Mouse (Mus musculus) layer of hippocampus, postnatal 25 days (tissue): ENCODE data around the gene Tprn. TPM values are rescaled to one million over a fixed set of nuclear protein-coding genes. Genes with fewer than 3 reads are reported as not detected.

ENCODE experiments used
- total RNA-seq, 2 experiments: library from RNA; stranded (reverse); gene quantifications; 2 replicates each; pipeline ENCODE4 v1.2.3; 2021

Tprn gene
- total RNA-seq, 2 experiments from 2014 or later, result 27.0 to 29.4 TPM

Other genes with a start within 250 kb of the Tprn start
- 100 to 1,000 TPM; 985 to 995 TPM for gene Nsmf, start 208.3 kb upstream of the Tprn start, total RNA-seq
- not detected for gene Entpd8, start 182.3 kb upstream of the Tprn start, total RNA-seq
- not detected for gene Noxa1, start 167.5 kb upstream of the Tprn start, total RNA-seq
- 10 to 100 TPM; 27.5 to 35.7 TPM for gene Nrarp, start 81.9 kb upstream of the Tprn start, total RNA-seq
- 1 to 10 TPM; 1.5 TPM for gene Tor4a, start 65.7 kb upstream of the Tprn start, total RNA-seq
- 10 to 100 TPM; 55.8 to 58.9 TPM for gene Nelfb, start 51.1 kb upstream of the Tprn start, total RNA-seq
- under 1 TPM in 1 of 2 experiments, not detected in 1; 0.32 TPM for gene Stpg3, start 48.0 kb upstream of the Tprn start, total RNA-seq
- gene Fam166a, start 43.9 kb upstream of the Tprn start, total RNA-seq, result under 1 TPM in 1 of 2 experiments, not detected in 1; 0.59 TPM
- 100 to 1,000 TPM; 330 to 361 TPM for gene Tubb4b, start 37.9 kb upstream of the Tprn start, total RNA-seq
- gene Slc34a3, start 28.3 kb upstream of the Tprn start, total RNA-seq, result not detected
- gene Rnf224, start 25.8 kb upstream of the Tprn start, total RNA-seq, result not detected
- gene Rnf208, start 20.4 kb upstream of the Tprn start, total RNA-seq, result 100 to 1,000 TPM; 230 to 231 TPM
- gene Cysrt1, start 20.2 kb upstream of the Tprn start, total RNA-seq, result under 1 TPM in 1 of 2 experiments, not detected in 1; 0.79 TPM
- gene AL732309.1, start 15.8 kb upstream of the Tprn start, total RNA-seq, result 1 to 10 TPM; 3.3 to 5.2 TPM
- gene Tmem203, start 7.2 kb upstream of the Tprn start, total RNA-seq, result 10 to 100 TPM; 38.1 to 40.5 TPM
- 10 to 100 TPM; 69.2 to 71.6 TPM for gene Ssna1, start 9.8 kb downstream of the Tprn start, total RNA-seq
- gene Anapc2, start 9.9 kb downstream of the Tprn start, total RNA-seq, result 10 to 100 TPM; 85.1 to 86.5 TPM
- gene Tmem210, start 25.5 kb downstream of the Tprn start, total RNA-seq, result not detected
- gene Lrrc26, start 27.3 kb downstream of the Tprn start, total RNA-seq, result not detected
- 100 to 1,000 TPM; 405 to 487 TPM for gene Grin1, start 56.6 kb downstream of the Tprn start, total RNA-seq
- 10 to 100 TPM; 53.7 to 56.1 TPM for gene Man1b1, start 69.7 kb downstream of the Tprn start, total RNA-seq
- 10 to 100 TPM; 30.7 to 31.7 TPM for gene Dpp7, start 93.7 kb downstream of the Tprn start, total RNA-seq
- 10 to 100 TPM; 14.2 to 14.3 TPM for gene Uap1l1, start 103.1 kb downstream of the Tprn start, total RNA-seq
- gene Sapcd2, start 109.7 kb downstream of the Tprn start, total RNA-seq, result 1 to 10 TPM; 5.8 to 6.0 TPM
- 10 to 100 TPM; 15.3 to 18.0 TPM for gene Entpd2, start 133.3 kb downstream of the Tprn start, total RNA-seq
- 100 to 1,000 TPM; 427 to 450 TPM for gene Npdc1, start 136.7 kb downstream of the Tprn start, total RNA-seq
- gene Fut7, start 160.6 kb downstream of the Tprn start, total RNA-seq, result under 1 TPM; 0.12 to 0.49 TPM
- 100 to 1,000 TPM; 160 to 172 TPM for gene Abca2, start 166.1 kb downstream of the Tprn start, total RNA-seq
- gene Clic3, start 194.2 kb downstream of the Tprn start, total RNA-seq, result under 1 TPM; 0.47 to 0.73 TPM
- 10 to 100 TPM; 56.6 to 58.9 TPM for gene Paxx, start 198.5 kb downstream of the Tprn start, total RNA-seq
- gene Ptgds, start 207.4 kb downstream of the Tprn start, total RNA-seq, result 100 to 1,000 TPM; 329 to 404 TPM
- gene Lcn12, start 231.3 kb downstream of the Tprn start, total RNA-seq, result not detected
- gene Fbxw5, start 238.1 kb downstream of the Tprn start, total RNA-seq, result 100 to 1,000 TPM; 114 to 131 TPM
- gene C8g, start 239.1 kb downstream of the Tprn start, total RNA-seq, result 1 to 10 TPM in 1 of 2 experiments, under 1 TPM in 1; 0.87 to 1.1 TPM